Mouse (Mus musculus) spleen, postnatal 36 days (tissue): ENCODE measurements at regions not wholly inside any gene's neighbourhood (a gene's known extent, or its start where the extent isn't known, plus 50 kb on each side); places are given as distances from the start of the nearest gene placed in this dataset.

Experiments used
- DNase-seq, 2 experiments: peaks; one replicate each; pipeline ENCODE4 v3.0.0; 2022; ENCODE audit warnings: low spot score in 2 of 2, mixed read lengths in 1 of 2

DNA sequence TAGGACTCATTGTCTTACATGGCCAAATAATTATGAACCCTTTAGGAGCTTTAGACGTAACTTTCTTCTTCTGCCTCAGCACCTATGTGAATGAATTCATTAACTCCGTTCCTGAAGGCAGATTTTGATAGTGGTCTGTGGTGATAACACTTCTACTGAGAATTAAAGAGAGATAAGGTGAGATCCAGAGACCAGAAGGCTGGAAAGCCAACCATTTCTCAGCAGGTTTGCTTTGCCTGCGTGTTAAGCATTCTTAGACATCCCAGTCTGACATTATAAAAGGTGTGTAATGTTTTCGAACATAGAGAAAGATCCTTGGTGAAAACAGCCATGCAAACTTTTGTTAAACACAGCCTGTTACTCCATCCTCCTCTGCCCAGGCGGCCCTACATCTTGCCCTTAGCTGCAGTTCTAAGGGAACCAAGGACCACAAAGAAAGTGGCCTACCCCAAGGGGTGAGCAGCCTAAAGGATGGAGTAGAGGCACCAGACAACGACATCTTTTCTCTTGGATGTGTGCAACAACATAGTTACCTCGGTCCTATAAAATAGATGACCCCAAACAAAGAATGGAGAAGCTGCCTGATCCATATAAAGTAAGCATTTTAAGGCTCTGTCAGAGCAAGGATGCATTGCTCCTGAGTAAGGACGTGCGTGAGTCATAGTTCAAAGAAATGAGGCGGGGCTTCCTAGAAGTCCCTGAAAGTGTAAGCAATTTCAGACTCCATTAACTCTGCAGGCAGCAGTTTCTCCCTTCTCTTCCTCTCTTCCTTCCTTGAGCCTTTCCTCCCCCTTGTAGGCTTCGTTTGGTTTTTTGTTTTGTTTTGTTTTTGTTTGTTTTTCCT lies 55.1 kb upstream of the Xpr1 start:
- DNase-seq: no peak

DNA sequence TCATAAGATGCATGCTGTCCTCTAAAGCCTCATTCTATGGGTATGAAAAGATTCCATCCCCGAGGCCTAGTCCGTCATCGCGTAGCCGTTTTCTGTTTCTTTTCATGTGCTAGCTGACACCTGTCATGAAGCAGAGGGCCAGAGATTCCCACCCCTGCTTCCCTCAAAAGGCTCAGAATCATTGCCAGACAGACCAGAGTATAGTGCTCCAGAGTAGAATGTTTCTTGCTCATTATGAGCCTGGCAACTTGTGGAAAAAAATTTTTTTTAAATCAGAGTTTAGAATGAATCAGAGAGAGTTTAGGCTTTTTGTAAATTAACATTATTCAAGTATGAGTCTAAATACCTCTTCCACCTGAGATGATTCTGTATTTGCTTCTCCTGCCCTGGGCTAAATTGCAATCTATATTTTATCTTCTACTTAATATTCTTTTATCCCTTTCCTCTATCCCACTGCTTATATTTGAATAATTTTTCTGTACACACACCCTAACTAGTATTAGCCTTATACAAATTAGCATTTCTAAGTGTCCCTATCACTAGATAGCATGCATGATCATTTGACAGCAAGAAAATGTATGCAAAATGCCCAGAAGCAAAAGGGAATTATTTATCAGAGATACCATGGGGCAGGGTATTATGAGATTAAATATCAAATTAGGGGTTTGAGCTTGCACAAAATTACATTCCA lies 55.9 kb upstream of the Xpr1 start:
- no peak for DNase-seq

DNA sequence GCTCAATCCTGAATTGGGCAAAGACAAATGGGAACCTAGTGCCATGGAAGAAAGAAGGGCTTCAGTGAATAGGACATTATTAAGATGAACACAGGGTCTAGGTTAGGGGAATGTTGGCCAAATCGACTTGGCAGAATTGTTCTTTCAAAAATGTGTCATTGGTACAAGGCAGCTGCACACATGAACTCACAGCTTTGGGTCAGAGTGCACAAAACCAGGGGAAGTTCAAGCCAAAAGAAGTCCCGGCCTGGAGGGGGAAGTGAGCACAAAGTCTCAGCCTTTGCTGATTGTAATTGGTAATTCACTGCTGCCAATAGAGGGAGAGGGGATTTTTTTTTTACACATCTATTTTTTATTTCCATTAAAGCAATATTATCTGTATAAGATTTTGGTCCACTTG lies 57.8 kb upstream of the Xpr1 start:
- DNase-seq: peak; percentile 7 to 8

DNA sequence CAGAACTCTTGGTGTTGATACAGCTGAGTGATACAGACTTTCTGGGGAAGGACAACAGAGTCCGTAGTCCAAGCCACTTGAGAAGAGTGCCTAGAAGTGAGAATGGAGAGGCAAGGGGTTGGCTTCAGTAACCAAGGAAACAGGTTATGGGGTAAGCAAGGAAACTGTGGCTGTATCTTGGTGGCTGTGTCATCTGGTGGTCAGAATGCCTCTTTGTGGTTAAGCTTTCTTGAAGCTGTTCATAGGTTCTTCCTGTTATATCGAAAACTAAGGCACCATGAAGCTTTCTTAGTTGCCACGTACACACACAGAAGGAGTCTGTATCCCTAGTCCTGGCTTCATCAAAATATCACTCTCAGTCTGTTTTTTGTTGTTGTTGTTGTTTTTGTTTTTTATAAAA lies 59.0 kb upstream of the Xpr1 start:
- peak in 1 of 2 experiments; percentile 8 for DNase-seq

DNA sequence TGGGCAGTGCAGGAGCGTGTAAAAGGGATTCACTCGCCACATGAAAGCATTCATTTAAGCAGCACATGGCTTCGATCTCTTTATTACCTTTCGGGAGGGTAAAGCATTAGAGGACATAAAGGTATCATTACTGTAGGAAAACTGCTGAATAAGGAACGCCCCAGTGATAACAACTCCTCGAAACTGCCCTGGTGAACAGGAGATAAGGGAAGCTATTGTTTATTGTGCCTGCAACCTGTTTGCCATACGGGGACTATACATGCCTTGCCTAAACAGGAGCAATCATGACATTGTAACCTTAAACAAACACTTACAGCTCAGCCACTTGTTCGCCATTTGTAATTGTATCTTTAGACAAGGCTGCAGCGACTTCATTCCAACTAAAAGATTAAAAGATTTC lies 64.9 kb upstream of the Xpr1 start:
- no peak for DNase-seq

DNA sequence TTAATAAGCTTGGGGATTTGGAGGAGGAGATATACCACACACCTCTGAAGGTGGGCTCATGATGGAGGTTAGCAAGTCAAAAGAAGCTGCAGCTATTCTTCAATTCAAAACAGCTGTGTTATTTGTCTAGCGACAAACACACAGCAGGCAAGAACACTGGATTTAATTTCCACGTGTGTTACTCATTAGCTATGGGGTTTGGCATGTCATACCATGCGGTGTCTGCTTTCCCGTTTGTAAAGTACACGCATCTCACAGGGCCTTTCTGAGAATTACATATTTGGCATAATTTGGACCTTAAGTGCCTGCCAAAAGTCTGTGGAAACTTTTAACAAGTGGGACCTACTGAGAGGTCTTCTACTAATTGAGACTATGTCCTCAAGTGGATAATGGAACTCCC lies 65.5 kb upstream of the Xpr1 start:
- no peak for DNase-seq

DNA sequence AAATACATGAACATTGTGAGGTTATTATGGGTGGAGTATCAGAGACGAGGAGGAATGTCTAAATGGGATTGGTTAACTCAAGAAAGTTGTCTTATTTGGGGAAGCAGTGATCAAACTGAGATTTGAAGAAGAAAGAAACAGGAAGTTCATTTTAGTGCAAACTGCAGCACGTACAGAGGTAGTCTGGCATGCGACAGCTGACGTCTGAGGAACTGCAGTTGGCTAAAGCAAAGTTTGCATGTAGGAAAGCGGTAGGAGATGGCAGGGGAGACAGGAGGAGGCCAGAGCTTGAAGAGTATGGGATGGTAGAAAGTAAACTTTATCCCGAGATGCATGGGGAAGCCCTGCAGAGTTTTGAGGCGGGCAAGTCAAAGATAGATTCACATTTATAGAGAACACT lies 66.5 kb upstream of the Xpr1 start:
- peak; percentile 24 to 30 for DNase-seq

DNA sequence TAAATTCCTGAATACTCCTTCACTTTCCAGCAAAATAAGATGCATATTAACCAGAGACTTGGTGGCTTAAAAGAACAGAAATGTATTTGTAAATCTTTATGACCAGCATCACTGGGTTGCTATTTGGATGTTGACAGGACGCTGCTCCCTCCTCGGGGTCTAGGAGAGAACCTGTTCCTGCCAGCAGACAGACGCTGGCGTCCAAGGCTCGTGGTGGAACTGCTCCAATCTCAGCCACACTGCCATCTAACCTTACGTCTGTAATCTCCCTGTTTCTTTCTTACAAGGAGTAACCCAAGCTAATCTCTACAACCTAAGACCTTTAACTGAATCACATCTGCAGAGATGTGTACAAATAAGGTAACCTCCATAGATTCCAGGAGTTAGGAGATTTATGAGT lies 70.1 kb upstream of the Acbd6 start:
- DNase-seq: no peak

DNA sequence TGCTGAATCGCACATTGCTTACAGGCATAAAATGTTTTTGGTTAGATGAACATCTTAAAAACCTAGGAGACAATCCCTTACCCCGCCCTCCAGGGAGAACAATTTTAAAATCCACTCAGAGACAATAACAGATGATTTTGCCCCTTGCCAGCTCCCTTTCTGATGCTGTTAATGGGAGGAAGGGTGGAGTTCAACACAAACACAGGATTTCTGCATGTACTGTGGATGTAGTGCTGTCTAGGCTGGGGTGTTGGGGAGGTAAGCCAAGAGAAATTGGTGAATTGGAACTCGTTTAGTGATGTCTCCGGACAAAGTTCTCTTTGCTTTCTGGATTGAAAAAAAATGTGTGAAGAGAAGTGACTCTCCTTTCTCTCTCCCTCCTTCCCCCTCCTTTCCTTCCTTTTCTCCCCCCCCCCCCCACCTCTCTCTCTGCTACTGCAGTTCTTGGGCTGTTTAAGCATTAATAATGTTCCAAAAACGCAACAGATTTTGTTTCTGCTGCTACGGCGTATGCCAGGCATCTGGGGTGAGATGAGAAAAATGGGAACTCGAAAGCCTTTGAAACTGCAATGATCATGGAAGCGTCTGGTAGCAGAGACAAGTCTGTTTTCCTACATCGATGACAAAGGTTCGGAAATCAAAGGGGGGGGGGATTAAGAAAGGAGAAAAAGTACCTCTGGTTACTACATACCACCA lies 68.8 kb upstream of the Acbd6 start:
- DNase-seq: no peak

DNA sequence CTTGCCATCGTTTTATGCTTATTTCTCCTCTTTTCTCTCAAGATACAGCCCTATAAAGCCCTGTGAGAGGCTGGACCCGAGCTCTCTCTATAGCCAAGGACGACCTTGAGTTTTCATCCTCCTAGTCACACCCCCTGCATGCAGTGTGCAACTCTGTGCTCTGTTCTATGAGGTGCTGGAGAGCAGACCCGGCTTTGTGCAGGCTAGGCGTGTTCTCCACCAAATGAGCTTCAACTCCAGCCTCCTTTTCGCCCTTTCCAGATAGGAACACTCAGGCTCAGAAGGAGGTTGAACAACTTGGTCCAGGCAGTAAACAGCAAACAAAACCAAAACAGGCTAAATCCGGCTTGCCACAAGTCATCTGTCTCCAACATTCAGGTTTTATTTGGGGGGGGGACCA lies 67.8 kb upstream of the Acbd6 start:
- DNase-seq: no peak

DNA sequence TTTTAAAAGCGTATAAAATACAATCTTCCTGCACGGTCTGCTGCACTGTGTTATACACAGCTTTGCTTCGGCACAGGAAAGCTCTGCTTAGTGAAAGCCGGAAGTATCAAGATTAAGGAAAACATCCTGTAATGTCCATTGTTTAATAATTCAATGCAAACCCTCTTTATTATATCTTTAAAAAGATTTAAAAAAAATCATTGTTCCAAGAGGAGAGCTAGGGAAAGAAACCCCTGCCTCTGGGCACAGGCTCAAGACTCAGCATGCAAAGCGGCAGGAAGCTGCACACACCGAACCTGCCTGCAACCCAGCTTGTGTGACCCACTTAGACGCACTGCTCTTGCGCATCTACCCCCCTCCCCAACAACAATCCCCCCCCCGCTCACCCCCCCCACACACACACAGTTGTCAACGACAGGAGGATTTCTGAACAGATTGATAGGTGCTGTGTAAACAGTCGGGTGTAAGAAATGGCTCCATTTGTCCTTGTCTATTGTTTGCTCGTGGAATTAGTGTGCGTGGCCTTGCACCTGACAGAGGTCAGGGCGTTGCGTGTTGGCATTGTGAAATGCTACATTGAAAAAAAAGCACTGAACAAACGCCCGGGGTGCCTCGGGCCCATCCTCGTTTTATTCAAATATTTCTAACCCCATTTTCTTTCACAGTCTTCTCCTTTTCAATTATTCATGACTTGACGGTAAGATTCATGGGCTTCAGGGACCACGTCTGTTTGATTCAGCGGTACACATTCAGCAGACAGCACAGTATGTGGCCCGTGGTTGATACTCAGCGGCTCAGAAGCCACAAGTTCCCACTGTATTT lies 66.5 kb upstream of the Acbd6 start:
- no peak for DNase-seq

DNA sequence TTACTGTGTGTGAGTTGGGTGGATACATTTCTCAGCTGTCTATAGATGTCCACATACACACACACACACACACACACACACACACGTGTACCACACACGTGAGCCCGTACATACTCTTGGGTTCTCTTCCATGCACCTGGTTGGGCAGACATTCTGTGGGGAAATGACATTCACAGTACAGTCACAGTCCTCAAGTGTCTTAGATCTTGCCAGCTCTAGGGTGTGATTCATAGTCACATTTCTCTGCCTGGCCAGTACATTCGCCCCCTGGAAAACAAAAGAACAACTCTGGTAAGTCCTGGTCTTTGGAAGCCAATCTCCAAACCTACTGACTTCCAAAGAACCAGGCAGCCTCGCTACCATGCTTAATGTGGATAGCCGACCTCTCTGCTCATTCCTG lies 64.6 kb upstream of the Acbd6 start:
- no peak for DNase-seq

DNA sequence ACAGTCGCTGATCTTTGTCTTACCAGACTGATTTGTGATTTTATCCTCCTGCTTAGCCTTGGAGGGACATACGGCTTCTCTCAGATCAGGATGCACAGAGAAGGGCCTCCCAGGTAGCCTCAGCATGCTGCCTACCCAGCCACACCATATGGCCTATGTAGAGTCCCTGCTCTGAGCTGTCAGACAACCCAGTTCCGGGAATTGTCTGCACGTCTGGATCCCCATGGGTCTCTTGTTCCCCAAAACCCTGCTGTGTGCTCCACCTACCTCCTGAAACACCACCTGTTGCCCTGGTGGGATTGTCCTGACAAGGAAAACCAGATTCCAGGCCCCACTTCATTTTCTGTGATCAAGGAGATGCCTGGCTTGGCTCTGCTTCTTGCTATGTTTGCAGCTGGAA lies 64.1 kb upstream of the Acbd6 start:
- DNase-seq: no peak

DNA sequence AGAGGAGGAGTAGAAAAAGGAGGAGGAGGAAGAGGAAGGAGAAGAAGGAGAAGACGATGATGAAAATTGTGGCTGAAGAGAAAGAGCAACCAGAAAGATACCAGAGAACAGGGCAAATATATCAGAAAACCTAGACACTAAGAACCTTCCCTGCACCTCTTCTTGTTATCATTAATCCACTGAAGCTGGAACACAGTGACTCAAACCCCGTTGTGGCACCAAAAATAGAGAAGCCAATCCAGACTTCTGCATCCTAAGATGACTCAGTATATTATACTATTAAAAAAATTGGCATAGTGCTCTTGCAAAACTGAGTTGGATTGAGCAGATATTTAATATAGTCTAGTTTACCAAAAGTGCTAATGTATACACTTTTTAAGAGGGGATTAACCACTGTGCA lies 63.6 kb upstream of the Acbd6 start:
- no peak for DNase-seq

DNA sequence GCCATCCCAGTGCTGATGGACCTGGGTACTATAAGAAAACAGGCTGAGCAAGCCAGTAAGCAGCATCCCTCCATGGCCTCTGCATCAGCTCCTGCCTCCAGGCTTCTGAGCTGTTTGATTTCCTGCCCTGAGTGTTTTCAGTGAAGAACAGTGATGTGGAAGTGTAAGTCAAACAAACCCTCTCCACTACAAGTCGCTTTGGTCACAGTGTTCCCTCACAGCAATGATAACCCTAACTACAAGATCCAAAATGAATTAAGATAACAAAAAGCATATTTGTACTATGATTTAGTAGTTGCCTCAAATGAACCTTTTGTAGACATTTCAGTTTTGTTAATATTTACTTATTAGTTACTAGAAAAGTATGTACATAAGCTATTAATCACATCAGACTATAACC lies 58.2 kb upstream of the Acbd6 start:
- no peak for DNase-seq

DNA sequence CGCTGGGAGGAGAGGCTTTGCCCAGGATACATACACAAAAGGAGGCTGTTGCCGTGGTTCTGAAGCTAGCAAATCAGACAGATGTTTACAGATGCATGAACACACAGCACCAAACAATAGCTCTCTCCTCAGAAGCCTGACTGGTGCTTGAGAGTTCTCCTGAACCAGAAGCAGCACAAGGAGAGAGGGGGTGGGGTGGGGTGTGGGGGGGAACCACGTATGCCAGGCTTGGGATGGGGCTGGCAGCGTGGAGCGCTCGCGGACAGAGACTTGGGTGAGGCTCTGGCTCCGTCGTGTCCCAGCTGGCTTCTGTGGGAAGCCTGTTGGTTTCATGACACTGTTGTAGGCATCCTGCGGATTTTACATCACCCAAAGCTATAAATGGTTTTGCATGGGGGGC lies 55.1 kb upstream of the Acbd6 start:
- DNase-seq: no peak

DNA sequence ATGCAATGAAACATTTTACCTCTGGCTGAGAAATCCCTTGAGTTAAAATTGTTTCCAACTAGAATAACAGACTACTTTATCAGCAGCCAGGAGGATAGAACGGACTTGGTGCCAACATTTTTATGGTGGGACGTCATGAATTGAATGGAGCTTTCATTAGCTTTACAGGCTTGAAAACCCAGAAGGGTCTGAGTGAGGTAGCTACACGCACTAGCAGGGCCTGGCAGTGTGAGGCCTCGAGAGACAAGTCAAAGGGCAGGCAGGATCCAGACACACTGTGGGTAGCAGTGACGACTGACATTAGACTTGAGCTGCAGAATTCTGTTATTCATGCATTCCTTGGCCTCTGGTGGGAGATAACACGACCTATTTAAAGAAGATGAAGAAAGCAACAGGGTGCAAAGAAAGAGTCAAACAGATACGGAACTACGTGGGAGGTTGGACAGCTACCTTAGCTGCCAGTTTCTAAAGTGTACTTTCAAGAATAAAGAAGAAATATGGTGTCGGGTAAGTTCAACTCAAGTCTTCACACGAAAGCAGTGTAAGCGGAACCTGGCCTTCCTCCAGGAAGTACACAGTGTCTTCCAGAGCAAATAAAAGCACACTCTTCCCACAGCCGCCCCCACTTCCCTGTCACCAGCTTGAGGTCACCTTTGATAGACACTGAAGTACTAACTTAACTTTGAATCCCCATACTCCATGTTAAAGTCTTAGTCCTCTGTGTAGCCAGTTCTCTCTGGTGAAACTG lies 53.2 kb upstream of the Acbd6 start:
- DNase-seq: no peak

DNA sequence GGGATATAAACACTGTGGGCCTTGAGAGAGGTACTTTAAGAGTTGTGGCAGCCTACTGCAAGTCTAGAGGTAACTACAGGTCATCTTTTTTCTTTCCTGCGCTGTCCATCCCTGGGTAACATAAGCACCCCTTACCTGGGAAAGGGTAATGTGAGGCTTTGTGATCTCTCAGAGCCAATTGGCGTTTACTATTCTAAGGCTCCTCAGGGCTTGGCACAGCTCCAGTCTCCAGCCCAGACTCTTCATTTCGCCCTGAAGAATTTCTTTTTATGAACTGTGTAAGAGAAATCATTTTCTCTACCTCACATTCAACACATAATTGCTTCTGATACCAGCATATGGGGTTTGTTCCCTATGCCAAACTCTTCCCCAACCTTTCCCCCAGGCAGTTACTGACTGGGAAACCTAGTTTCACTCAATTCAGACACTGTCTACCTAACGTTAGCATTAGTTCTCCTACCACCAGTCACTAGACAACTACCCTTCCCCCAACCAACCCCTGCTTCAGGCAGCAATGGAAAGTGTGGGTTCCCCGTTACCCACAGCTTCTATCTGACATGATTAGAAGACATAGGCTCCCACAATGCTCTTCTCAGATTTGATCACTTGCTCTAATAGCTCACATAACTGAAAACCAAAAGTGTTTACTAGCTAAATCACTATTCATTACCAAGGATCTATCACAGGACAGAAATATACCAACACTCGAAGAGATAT lies 52.4 kb upstream of the Acbd6 start:
- no peak for DNase-seq
